Mouse (Mus musculus) pancreas, adult 10 weeks (tissue): ENCODE data around the gene Rsf1. TPM values are rescaled to one million over a fixed set of nuclear protein-coding genes. Genes with fewer than 3 reads are reported as not detected.

Source experiments
- polyA plus RNA-seq: library from polyadenylated mRNA; stranded (reverse); fragments of 350-450 nt; fragmentation: Illumina TruSeq; extraction: RNeasy Lipid Tissue Mini Kit (QIAGEN cat#74804); gene quantifications from one replicate; pipeline ENCODE4 v1.2.3, GENCODE M21; 2015; ENCODE audit warnings: low read depth, low replicate concordance; ENCODE audit not compliant: insufficient read depth

Rsf1 gene
- polyA plus RNA-seq = 3.0 TPM

DNA sequence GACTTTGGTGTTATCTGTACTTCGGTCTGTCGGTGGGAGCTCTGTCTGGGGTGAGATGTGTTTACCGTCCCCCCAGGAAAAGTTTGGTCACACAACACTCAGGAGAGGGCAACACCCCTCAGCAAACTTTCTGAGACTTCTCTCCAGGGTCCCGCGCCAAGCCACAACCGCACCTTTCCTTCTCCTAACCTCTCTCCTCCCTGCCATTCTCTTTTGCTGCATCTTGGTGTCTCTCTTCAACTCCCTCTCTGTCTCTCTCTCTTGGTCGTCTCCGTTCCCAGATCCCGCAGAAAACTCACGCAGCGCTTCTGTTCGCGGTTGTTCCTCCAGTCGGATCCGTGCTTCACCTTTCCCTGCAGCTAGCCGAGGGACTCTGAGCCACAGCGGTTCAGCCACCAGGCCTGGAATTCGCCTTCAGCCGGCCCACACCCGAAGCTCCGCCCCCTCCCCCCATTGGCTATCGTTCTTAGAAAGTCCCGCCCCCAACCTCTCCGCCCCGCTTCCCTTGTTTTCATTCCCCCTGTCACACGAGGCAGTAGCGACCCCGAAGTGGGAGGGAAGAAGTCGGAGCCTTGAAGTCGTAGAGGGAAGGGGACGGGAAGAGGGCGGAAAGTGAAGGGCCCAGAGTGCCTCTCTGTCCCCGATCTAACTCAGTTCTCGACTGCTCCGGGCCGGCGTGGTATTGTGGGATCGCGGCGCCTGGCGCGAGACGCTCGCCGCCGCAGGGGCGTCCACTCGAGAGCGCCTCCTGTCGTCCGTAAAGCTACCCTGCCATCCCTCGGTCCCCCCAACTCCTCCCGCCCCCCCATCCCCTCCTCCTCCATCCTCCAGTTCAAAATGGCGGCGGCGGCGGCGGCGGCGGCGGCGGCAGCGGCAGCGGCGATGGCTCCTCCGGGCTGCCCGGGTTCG is at the start of gene Rsf1, which contains the start of gene Aamdc:
Gene Rsf1 (plus strand): TSS at position 823 of the 909 bp plus-strand sequence.
Gene Aamdc (minus strand): TSS at position 431 of the 909 bp plus-strand sequence.

DNA sequence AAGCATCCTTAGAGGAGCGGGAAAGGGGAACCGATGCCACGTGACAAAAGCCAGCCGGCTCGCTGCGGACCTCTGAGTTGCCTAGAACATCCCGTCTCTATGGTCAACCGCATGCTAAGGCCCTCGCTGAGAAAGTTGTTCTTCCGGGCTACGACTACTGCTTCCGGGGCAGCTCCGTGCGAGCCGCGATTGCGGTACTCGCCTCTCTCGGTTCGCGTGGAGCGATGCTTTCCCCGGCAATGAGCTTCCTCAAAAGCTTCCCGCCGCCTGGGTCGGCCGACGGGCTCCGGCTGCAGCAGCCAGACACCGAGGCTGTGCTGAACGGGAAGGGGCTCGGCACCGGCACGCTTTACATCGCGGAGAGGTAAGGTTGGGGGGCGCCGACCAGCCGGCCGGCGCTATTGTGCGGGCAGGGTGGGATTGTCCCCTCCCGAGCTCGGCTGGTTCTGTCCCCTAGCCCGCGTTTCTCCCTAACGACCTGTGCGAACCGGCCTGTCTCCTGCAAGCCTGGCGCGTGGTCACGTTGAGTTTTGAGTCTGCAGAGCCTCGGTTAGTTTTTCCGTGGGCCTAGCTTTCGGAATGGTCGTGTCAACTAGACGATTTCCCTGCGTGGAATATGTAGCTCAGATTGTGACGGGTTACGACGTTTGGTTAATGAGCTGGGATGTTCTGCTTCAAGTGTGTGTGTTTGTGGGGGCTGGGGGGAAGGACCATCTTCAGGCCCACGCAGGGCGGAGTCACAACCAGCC is 117.0 kb downstream of the Rsf1 start, which contains the start of gene Clns1a:
Gene Clns1a (plus strand): TSS at position 129 of the 749 bp plus-strand sequence.

DNA sequence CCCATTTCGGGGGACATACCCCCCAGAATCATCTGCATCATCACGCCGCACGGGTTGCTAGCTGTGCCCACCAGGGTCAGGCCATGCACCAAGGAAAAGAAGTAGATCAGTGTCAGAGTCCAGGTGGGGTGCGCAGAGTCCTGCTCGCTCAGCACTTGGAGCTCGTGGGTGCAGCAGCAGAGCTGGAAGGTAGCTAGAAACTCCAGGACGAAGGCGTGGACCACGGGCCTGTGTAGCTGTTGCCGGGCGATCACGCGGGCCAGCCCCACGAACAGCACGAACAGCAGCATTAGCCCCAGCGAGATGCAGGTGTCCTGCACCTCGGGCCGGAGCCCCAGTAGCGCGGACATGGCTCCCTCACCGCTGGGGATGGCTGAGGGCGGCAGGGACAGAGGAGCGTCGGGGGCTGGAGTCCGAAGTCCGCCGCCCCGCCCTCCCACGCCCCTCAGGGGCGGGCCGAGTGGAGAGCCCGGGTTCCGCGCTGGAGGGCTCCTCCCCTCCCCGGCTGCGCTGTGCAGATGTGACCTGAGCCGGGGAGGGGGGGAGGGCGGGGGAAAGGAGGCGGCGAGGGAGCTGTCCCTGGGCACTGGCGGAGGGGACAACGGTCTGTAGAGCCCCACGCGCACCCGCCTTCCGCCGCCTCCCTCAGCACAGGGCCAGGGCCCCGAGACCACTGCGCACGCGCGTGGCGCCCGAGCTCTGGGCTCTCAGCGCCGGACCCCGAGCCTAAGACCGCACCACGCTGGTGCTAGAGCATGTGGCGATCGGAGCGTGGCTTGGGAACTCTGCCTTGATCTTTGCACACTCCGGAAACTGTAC is 158.2 kb downstream of the Rsf1 start, which contains the start of gene Aqp11:
Gene Aqp11 (minus strand): TSS at position 652 of the 819 bp plus-strand sequence.

Other genes starting within 250 kb of the Rsf1 start
- gene Usp35, start 247.9 kb upstream of the Rsf1 start, polyA plus RNA-seq = 4.9 TPM
- 2.0 TPM for gene Kctd21, start 247.6 kb upstream of the Rsf1 start, polyA plus RNA-seq
- gene Alg8, start 208.3 kb upstream of the Rsf1 start, polyA plus RNA-seq = 7.9 TPM
- gene Ndufc2, start 179.9 kb upstream of the Rsf1 start, polyA plus RNA-seq = 30.8 TPM
- 25.4 TPM for gene Thrsp, start 162.2 kb upstream of the Rsf1 start, polyA plus RNA-seq
- gene Kctd14, start 128.6 kb upstream of the Rsf1 start, polyA plus RNA-seq = 6.1 TPM
- gene Ints4, start 98.9 kb upstream of the Rsf1 start, polyA plus RNA-seq = 9.8 TPM
- gene Aamdc, start 392 bp upstream of the Rsf1 start, polyA plus RNA-seq = 15.0 TPM
- gene Clns1a, start 116.7 kb downstream of the Rsf1 start, polyA plus RNA-seq = 7.7 TPM
- 1.1 TPM for gene Aqp11, start 158.4 kb downstream of the Rsf1 start, polyA plus RNA-seq
- 1.8 TPM for gene Pak1, start 208.7 kb downstream of the Rsf1 start, polyA plus RNA-seq